Mouse (Mus musculus): ENCODE results near the gene Edem3.

Gene Edem3

GRCm38 (mm10) chr1:151754881-151755659 is at the start of gene Edem3:
Gene Edem3, plus strand, starts transcription at chr1:151755371.
- peak; percentile 100 for DNase-seq (ENCODE audit: low spot score)

- DNase-seq (ENCODE audit: low spot score) = peak; percentile 40
Observed at GRCm38 (mm10) chr1:151705723-151706396, 49.3 kb upstream of the Edem3 start.

GRCm38 (mm10) chr1:151706397-151706752 is 48.8 kb upstream of the Edem3 start:
- DNase-seq (ENCODE audit: low spot score) = no peak

- DNase-seq (ENCODE audit: low spot score) = no peak
Observed at GRCm38 (mm10) chr1:151708966-151709733, 46.0 kb upstream of the Edem3 start.

GRCm38 (mm10) chr1:151709734-151710022 is 45.5 kb upstream of the Edem3 start:
- no peak for DNase-seq (ENCODE audit: low spot score)

- DNase-seq (ENCODE audit: low spot score) = no peak
Observed at GRCm38 (mm10) chr1:151710424-151711055, 44.6 kb upstream of the Edem3 start.

- no peak for DNase-seq (ENCODE audit: low spot score)
Observed at GRCm38 (mm10) chr1:151711062-151711461, 44.1 kb upstream of the Edem3 start.

- DNase-seq (ENCODE audit: low spot score) = no peak
Observed at GRCm38 (mm10) chr1:151712664-151713063, 42.5 kb upstream of the Edem3 start.

- DNase-seq (ENCODE audit: low spot score) = no peak
Observed at GRCm38 (mm10) chr1:151713622-151714021, 41.5 kb upstream of the Edem3 start.

- DNase-seq (ENCODE audit: low spot score) = no peak
Observed at GRCm38 (mm10) chr1:151716024-151716710, 39.0 kb upstream of the Edem3 start.

GRCm38 (mm10) chr1:151717624-151718023 is 37.5 kb upstream of the Edem3 start:
- DNase-seq (ENCODE audit: low spot score) = no peak

GRCm38 (mm10) chr1:151718575-151718974 is 36.6 kb upstream of the Edem3 start:
- no peak for DNase-seq (ENCODE audit: low spot score)

- DNase-seq (ENCODE audit: low spot score) = peak; percentile 70
Observed at GRCm38 (mm10) chr1:151719911-151720310, 35.3 kb upstream of the Edem3 start.

GRCm38 (mm10) chr1:151720566-151720965 is 34.6 kb upstream of the Edem3 start:
- DNase-seq (ENCODE audit: low spot score) = peak; percentile 34

- DNase-seq (ENCODE audit: low spot score) = no peak
Observed at GRCm38 (mm10) chr1:151721357-151721983, 33.7 kb upstream of the Edem3 start.

GRCm38 (mm10) chr1:151723771-151724170 is 31.4 kb upstream of the Edem3 start:
- no peak for DNase-seq (ENCODE audit: low spot score)

GRCm38 (mm10) chr1:151725590-151725989 is 29.6 kb upstream of the Edem3 start:
- no peak for DNase-seq (ENCODE audit: low spot score)

GRCm38 (mm10) chr1:151726358-151726757 is 28.8 kb upstream of the Edem3 start:
- no peak for DNase-seq (ENCODE audit: low spot score)

GRCm38 (mm10) chr1:151728141-151728540 is 27.0 kb upstream of the Edem3 start:
- no peak for DNase-seq (ENCODE audit: low spot score)

- DNase-seq (ENCODE audit: low spot score) = no peak
Observed at GRCm38 (mm10) chr1:151737146-151737545, 18.0 kb upstream of the Edem3 start.

GRCm38 (mm10) chr1:151741199-151741621 is 14.0 kb upstream of the Edem3 start:
- DNase-seq (ENCODE audit: low spot score) = no peak

All from ovary, adult 18-20 months (tissue).